Mouse (Mus musculus): Measurements from ENCODE around the gene Gosr2.

The Gosr2 gene

GRCm38 (mm10) chr11:103647921-103648620 lies 49.6 kb downstream of the Gosr2 start:
- DNase-seq (ENCODE audit: low spot score in 2 of 2), result no peak

- DNase-seq (ENCODE audit: low spot score in 2 of 2), result no peak
Measured at GRCm38 (mm10) chr11:103646301-103646700, 51.4 kb downstream of the Gosr2 start.

GRCm38 (mm10) chr11:103645731-103646130 lies 52.0 kb downstream of the Gosr2 start:
- DNase-seq (ENCODE audit: low spot score in 2 of 2), result no peak

DNA sequence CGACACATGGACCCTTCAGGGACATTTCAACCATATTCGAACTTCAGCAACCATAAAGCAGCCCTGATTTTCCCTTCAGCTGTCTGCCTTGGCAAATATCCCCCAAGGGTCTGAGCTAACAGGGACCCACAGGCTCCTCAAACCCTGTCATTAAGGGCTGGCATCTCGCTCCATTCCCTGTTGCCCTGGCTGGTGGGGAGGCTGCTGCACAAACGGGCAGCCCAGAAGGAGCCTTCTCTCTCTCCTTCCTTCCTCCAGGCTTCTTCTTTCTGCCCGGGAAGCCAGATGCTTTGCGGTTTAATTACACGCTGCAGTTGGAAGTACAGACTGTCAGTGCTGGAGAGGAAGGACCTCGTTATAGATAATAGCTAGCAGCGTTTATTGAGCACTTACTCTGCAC lies 54.5 kb downstream of the Gosr2 start:
- no peak for DNase-seq (ENCODE audit: low spot score in 2 of 2)

DNA sequence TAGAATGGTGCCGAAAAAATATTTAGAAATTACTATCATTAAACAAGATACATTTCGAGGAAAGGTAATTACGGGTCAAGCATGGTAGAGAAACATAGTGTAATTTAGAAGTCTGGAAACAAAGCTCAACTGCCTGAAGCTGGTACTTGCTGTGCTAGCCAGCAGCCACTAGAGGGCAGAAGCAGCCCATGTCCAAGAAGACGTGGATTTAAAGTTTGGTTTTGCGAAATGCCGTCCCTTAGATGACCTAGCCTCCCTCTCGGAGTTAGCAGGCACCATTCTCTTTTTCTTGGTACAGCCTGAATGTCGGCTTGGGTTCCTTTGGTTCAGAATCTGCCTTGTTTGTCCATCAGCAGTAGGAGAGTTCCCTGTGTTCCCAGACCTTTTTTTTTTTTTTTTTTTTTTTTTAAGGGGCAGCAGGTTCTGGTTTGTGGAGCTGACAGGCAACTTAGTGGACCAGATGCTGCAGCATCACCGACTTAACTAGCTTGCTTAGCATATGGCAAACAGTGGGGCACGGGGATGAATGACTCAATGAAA lies 58.2 kb downstream of the Gosr2 start:
- peak; percentile 3 to 22 for DNase-seq (ENCODE audit: low spot score in 2 of 2)

- DNase-seq (ENCODE audit: low spot score in 2 of 2), result no peak
Measured at GRCm38 (mm10) chr11:103638790-103639189, 58.9 kb downstream of the Gosr2 start, which contains the start of gene Lyzl6. TSS of gene Lyzl6 (minus strand) at chr11:103638890.

DNA sequence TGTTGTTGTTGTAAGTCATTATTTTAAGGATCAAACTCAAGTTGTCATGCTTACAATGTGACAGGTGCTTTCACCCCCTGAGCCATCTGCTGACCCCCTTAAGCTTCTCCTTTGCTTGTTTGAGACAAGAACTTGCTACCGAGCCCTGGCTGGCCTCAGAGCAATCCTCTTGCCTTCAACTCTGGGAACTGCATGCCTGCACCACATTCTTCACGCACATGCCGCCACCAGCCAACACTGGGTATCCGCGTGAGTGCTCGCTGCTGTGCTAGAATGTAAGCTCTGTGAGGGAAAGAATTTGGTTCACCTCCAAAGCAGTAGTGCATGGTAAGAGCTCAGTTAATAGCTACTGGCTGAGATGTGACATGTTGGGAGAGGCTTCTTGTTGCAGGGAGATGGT lies 61.4 kb downstream of the Gosr2 start:
- DNase-seq (ENCODE audit: low spot score in 2 of 2), result no peak

DNA sequence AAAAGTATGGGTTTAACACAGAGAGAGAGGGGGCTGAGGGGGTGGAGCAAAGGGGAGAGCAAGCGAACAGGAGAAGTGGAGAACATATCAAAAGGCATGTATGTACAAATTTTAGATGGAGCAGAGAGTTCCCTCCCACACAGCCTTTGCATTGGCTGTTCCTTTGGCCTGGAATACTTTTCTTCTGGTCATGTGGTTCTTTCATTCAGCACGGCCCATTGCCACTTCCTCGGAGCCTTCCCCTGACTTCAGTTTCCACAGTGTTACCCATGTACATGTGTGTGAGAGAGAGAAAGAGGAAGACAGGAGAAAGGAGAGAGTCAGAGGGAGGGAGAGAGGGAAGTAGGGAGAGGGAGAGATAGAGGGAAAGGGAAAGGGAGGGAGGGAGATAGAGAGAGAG lies 62.2 kb downstream of the Gosr2 start:
- no peak for DNase-seq (ENCODE audit: low spot score in 2 of 2)

DNA sequence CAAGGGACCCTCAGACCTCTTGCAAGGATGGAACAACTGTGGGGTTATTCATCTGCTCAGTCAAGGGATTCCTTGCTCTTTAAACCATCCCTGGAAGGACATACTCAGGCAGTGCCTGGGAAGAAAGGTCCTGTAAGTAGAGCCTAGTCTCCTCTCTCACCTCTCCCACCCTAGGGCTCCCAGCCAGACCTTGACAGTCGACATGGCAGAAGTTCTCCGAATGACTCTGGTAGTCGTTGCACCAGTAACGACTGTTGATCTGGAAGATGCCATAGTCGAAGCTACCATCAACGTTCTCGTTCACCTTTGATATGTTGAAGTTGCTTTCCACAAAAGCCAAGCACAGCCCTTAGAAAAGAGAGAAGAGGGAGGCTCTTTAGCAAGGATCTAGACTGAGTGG lies 62.9 kb downstream of the Gosr2 start:
- no peak for DNase-seq (ENCODE audit: low spot score in 2 of 2)

DNA sequence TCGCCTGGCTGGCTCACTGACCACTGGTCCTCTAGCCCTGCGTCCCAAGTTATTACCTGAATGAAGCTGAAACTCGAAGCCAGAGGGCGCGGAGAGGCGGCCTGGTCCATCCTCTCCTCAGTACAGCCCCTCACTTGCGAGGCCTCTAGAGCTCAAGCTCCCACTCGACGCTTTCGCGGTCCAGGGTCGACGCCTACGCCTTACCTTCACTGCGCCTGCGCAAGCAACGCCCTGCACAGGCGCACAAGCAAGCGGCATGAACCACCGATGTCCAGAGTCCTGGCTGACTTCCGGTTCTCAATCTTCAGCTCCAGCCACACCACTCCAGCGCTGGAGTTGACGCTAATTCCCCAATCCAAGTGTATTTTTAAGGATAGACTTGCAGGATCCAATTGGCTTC lies 70.2 kb downstream of the Gosr2 start:
- no peak for DNase-seq (ENCODE audit: low spot score in 2 of 2)

Measured in natural killer cell, adult 2 months (primary cell).